ENCODE assay signal across 8 mouse cellular contexts in genomic region chr15:102692321-102692804, GRCm38 (mm10). TPM values are rescaled to one million over a fixed set of nuclear protein-coding genes. Genes with fewer than 3 reads are reported as not detected.
DNase-seq lines count a peak whose midpoint lies in the region; ATAC-seq and TF ChIP-seq lines count a peak whose summit lies in the region.

No protein-coding gene starts in this region.

- H3ac ChIP-seq in C2C12 (ENCODE audit: control insufficient read depth, insufficient read length, low read depth) = no peak overlapping the region

- no peak for ATAC-seq in cerebellum, adult (ENCODE audit: insufficient number of reproducible peaks, low FRiP score, low TSS enrichment)
- ATAC-seq in embryonic facial prominence, embryonic 13.5 days (ENCODE audit: insufficient number of reproducible peaks, insufficient read depth, low FRiP score, low TSS enrichment, low read depth) = 0 out of 2 replicates have a peak, but pooled peaks have one; percentile 56

- no peaks in the 10 kb centered on the region for H3K36me3 ChIP-seq in C2C12 (ENCODE audit: control insufficient read depth, insufficient read depth)
- no peaks in the 10 kb centered on the region for H3K36me3 ChIP-seq in embryonic facial prominence, embryonic 13.5 days
- H3K36me3 ChIP-seq in limb, embryonic 10.5 days = no peaks in the 10 kb centered on the region

- DNase-seq in cerebellum, adult 11-12 months = peak; percentile 47
- DNase-seq in limb, embryonic 10.5 days (ENCODE audit: low spot score) = peak; percentile 64
- DNase-seq in left cerebral cortex, adult 18-20 months (ENCODE audit: low spot score in 2 of 2) = no peak
- DNase-seq in adrenal gland, postnatal 4 days (ENCODE audit: low spot score in 2 of 2) = no peak

- no peaks in the 10 kb centered on the region for H3K79me3 ChIP-seq in C2C12 (ENCODE audit: low read depth)

- peak overlapping the region; percentile 38; the same call in 1 of the 2 replicates for H3K9ac ChIP-seq in embryonic facial prominence, embryonic 13.5 days

- H3K4me1 ChIP-seq in embryonic facial prominence, embryonic 13.5 days = peaks cover 20% of the 10 kb centered on the region
- peaks cover 43% of the 10 kb centered on the region for H3K4me1 ChIP-seq in limb, embryonic 10.5 days
- H3K4me1 ChIP-seq in olfactory bulb, adult 2 months (ENCODE audit: control insufficient read depth, insufficient read depth, low read length) = peaks cover 6% of the 10 kb centered on the region

- no peak overlapping the region for H3K27ac ChIP-seq in embryonic facial prominence, embryonic 13.5 days
- H3K27ac ChIP-seq in limb, embryonic 10.5 days = peak overlapping the region; percentile 48; the same call in 1 of the 2 replicates
- peak overlapping the region; percentile 62; the same call in 1 of the 2 replicates for H3K27ac ChIP-seq in olfactory bulb, adult 2 months (ENCODE audit: insufficient read depth, low read depth, low read length)

- H3K79me2 ChIP-seq in C2C12 (ENCODE audit: control insufficient read depth, insufficient read depth) = no peaks in the 10 kb centered on the region

- H3K9me3 ChIP-seq in embryonic facial prominence, embryonic 13.5 days = no peaks in the 10 kb centered on the region
- no peaks in the 10 kb centered on the region for H3K9me3 ChIP-seq in limb, embryonic 10.5 days (replicated peaks)

- peak overlapping the region; percentile 93 for H3K4me2 ChIP-seq in embryonic facial prominence, embryonic 13.5 days

- H3K27me3 ChIP-seq in C2C12 (ENCODE audit: control insufficient read depth, insufficient read depth, insufficient read length) = peaks cover 43% of the 10 kb centered on the region
- peaks cover 81% of the 10 kb centered on the region for H3K27me3 ChIP-seq in embryonic facial prominence, embryonic 13.5 days
- H3K27me3 ChIP-seq in limb, embryonic 10.5 days (ENCODE audit: low read depth, poor library complexity, severe bottlenecking) = peaks cover 81% of the 10 kb centered on the region

- WGBS in embryonic facial prominence, embryonic 13.5 days = 2% methylated on average over 26 of the region's 26 CpGs
- WGBS in limb, embryonic 10.5 days = under 1% methylated on average over 26 of the region's 26 CpGs
- 12% methylated on average over 26 of the region's 26 CpGs for WGBS in olfactory bulb, adult 2 months

- no peak for TF ChIP-seq CTCF in C2C12 (IDR thresholded peaks at IDR 0.05; ENCODE audit: control insufficient read depth, insufficient read depth, insufficient read length)
- TF ChIP-seq CTCF in olfactory bulb, adult 2 months (IDR thresholded peaks at IDR 0.05; ENCODE audit: insufficient read depth, low read depth, low read length) = no peak

- TF ChIP-seq POLR2A in olfactory bulb, adult 2 months (IDR thresholded peaks at IDR 0.05; ENCODE audit: insufficient read depth, low read depth, low read length) = no peak

- peak overlapping the region; percentile 14 for H3K4me3 ChIP-seq in C2C12 (ENCODE audit: insufficient read depth, poor library complexity, severe bottlenecking)
- H3K4me3 ChIP-seq in embryonic facial prominence, embryonic 13.5 days = peak overlapping the region; percentile 53
- H3K4me3 ChIP-seq in limb, embryonic 10.5 days = peak overlapping the region; percentile 61
- H3K4me3 ChIP-seq in olfactory bulb, adult 2 months (ENCODE audit: insufficient read depth, low read depth, low read length) = peak overlapping the region; percentile 56

TF ChIP-seq in C2C12, 6 proteins besides CTCF, POLR2A, EP300 and RAD21:
- TF ChIP-seq CEBPB (IDR thresholded peaks at IDR 0.05; ENCODE audit: low read depth) = no peak
- TF ChIP-seq MAX (IDR thresholded peaks at IDR 0.05) = no peak
- no peak for TF ChIP-seq FOSL1 (IDR thresholded peaks at IDR 0.05; ENCODE audit: insufficient read depth, low read length, poor library complexity, severe bottlenecking)
- no peak for TF ChIP-seq MYOG (IDR thresholded peaks at IDR 0.05; ENCODE audit: control insufficient read depth, extremely low read depth, insufficient read length)
- no peak for TF ChIP-seq MYOD1 (IDR thresholded peaks at IDR 0.05; ENCODE audit: control insufficient read depth, insufficient read length, low read depth)
- no peak for TF ChIP-seq USF1 (IDR thresholded peaks at IDR 0.05; ENCODE audit: low read depth)
TF ChIP-seq in C2C12: peak in this region for 0.

RNA-seq across cellular contexts. Expression of gene Atp5g2, which starts 20.2 kb away (rescaled TPM):
- 933 TPM for polyA plus RNA-seq in C2C12 (2012; fragmentation: generic; extraction: Trizol)
- 52.6 and 56.3 TPM in 2 replicates for polyA plus RNA-seq in embryonic facial prominence, embryonic 13.5 days (2015; fragmentation: Nextera tagmentation; extraction: Ambion mirVana)
- 61.8 and 74.3 TPM in 2 replicates for polyA plus RNA-seq in limb, embryonic 10.5 days (2016; fragmentation: Nextera tagmentation; extraction: Ambion mirVana)
- not detected in 2 replicates for polyA plus RNA-seq in olfactory bulb, adult 2 months (2012; ENCODE audit: insufficient read depth, insufficient read length, low replicate concordance, missing spikeins)
- 10 to 100 TPM in 1 of 2 experiments, 1 to 10 TPM in 1; 7.8 to 11.6 TPM for total RNA-seq in left cerebral cortex, adult 18-20 months (2021)
- 10 to 100 TPM; 18.1 to 18.2 TPM for total RNA-seq in adrenal gland, postnatal 4 days (2021)

RNA-seq across cellular contexts. Expression of gene Calcoco1, which starts 29.6 kb away (rescaled TPM):
- 25.7 TPM for polyA plus RNA-seq in C2C12 (2012; fragmentation: generic; extraction: Trizol)
- polyA plus RNA-seq in embryonic facial prominence, embryonic 13.5 days (2015; fragmentation: Nextera tagmentation; extraction: Ambion mirVana) = 53.4 and 62.8 TPM in 2 replicates
- 26.3 and 33.5 TPM in 2 replicates for polyA plus RNA-seq in limb, embryonic 10.5 days (2016; fragmentation: Nextera tagmentation; extraction: Ambion mirVana)
- not detected in 2 replicates for polyA plus RNA-seq in olfactory bulb, adult 2 months (2012; ENCODE audit: insufficient read depth, insufficient read length, low replicate concordance, missing spikeins)
- total RNA-seq in left cerebral cortex, adult 18-20 months (2021) = 10 to 100 TPM; 75.1 to 75.6 TPM
- total RNA-seq in adrenal gland, postnatal 4 days (2021) = 100 to 1,000 TPM; 118 to 120 TPM

Comparison
In these comparisons a context has a peak if more than half of its experiments do, and no peak if none do; other contexts are left out.
1. DNase-seq: peak in cerebellum, adult 11-12 months (single experiment) and limb, embryonic 10.5 days (single experiment); none in left cerebral cortex, adult 18-20 months (0 of 2) and adrenal gland, postnatal 4 days (0 of 2).
2. Peak in every context shown above with its lines, with median percentiles within 50 percentile points of each other: H3K4me3 ChIP-seq.